Mouse (Mus musculus) urinary bladder, postnatal 25 days (tissue): ENCODE results near the gene Adam15.
A peak's percentile ranks its signal among the peaks of the same experiment; 100 is the strongest.

Experiments used
- DNase-seq: peaks from one replicate; pipeline ENCODE4 v3.0.0; 2022; ENCODE audit warnings: low spot score

The Adam15 gene

DNA sequence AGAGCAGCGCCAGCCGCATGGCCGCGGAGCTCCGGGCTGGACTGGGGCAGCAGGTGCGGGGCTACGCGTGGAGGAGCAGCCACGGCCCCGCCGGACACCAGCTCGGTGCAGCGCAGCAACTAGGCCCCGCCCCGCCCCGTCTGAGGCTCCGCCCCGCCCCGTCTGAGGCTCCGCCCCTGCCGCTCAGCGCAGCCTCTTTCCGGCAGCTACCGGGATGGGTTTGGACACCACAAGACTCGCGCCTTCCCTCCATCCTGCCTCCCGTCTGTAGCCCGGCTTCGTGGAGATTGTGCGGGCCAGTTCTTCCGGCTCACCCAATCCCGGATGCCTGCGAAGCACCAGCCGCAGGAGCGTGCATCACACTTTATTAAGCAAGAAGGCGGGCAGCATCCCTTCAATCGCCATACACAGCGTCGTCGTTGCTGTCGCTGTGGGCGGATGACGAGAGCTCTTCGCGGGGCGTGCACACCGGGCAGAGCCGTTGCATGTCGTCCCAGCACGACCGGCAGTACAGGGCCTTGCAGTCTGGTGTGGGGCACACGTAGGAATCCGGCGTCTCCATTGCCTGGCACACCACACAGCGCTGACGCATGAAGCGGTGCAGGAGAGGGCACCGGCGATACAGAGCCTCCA is at the start of gene Adam15:
Gene Adam15 (minus strand): TSS at position 128 of the 633 bp plus-strand sequence.
- peak; percentile 87 for DNase-seq

DNA sequence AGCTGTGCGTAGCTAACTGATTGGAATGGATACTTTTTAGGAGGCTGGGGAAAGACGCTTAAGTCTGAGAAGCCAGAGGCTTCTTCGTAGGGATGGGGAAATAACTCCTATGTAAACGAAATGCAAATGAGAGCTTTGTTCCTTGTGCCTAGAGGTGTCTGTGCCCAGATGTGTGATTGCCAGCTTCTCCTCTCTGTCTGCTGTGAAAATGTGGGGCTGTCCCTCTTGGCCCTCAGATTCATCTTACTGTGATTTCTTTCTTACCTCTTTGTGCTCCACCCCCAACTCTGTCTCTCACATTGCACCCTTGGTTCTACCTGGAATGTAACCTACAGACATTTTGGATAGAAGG is 46.8 kb upstream of the Adam15 start:
- DNase-seq: no peak

DNA sequence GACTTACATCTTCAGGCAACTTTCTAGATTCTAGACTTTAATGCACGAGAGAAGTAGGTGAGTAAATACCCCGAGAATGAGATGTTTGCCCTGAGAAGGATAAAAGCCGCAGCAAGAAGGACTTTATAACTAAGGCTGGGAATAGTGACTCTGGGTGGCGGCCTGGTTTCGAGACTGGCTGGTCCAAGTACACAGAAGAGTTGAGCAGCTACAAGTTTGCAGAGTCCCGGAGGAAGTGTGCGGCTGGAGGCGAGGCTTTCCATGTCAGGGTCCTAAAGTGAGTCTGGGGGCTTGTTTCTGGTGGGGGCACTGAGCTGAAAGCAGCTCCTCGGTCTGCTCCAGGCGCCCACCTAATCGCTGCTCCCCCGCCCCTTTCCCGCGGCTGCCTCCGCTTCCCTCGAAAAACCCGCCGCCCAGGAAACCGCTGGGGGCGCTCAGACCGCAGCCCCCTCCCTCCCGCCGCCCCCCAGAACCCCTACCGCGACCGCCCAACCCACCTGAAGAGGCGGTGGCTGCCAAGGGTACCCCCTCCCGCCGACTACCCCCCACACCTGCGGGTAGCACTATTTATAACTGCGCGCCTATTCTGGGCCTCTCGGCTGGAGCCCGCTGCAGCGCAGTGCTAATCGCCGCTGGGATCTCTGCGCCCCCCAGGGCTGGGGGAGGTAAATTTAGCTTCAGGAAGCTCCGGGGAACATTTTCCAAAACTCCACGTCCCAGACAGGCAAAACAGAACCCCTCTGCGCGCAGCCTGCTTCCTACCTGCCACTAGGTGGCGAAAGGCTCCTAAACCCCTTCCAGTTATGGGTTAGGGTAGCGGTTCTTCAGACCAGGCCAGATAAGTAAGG is 46.2 kb upstream of the Adam15 start:
- DNase-seq: peak; percentile 55

DNA sequence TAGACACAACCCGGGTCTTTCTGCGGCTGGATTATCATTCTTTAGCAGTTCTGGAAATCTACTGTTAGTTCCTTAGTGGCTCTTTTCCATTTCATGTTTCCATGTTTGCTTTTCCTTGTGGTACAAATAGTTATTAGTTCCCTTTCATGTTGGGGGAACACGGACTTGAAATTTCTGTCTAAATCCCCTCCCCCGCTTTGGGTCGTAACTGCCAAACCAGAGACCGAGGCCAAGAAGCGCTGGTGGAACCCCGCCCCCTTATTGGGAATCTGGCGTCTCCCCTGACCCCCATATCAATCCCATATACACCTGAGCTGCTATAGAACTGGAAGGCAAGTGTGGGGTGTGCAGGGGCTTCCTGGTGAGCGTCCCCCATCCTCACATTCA is 45.6 kb upstream of the Adam15 start:
- no peak for DNase-seq

DNA sequence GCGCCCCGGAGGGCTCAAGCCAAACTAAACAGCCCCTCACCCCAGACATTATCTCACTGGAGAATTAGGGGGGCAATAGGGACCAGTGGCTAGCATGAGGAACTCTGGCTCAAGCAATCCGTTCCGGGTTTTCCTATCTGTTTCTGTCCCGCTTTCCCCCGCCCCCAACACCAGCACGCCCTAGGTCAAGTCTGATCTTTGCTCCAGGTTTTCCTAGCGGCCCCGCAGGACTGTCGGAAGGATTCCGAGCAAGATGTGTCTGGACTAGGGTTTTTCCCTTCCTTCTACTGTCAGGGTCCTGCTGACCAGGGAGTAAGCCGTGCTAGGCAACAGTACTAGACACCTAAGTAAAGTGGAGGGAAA is 45.1 kb upstream of the Adam15 start:
- peak; percentile 68 for DNase-seq

DNA sequence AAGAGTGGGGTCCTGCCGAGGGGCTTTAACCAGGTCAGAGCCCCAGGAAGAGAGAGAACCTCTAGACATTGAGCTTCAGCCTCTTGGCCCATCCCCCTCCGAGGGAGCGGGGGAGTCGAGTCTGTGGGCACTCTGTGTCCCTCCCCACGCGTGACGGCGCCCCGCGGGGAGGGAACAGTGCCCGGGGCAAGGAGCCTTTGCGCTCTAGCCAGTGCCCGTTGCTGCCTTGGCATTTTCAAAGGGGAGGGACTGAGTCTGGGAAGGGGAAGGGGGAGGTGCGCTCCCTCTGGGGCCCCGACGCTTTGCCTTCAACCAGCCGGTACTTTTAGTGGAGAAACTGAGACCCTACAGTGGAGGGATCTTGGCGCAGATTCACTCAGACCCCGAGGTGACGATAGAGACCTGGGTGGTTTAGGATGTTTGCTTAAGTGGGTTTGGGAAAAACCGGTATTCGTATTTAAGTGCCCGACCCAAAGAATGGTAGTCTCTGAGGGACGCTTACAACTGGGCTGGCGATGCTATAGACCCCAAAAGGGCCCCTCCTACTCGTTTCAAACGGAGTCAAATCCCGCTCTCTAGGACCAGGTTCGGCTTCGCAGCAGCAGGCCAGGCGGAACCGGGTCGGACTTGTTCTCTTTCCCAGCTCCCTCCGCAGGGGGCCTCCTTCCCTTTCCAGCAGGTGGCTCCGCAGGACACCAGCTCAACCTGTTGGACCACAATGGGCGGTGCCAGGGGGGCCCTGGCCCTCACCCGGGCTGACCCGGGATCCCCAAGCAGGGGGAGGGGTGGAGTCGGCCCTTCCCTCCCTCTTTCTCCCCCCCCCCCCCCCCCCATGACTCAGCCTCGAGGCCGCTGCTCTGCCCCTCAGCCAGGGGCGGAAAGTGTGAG is 44.5 kb upstream of the Adam15 start, which contains the start of gene Zbtb7b:
Gene Zbtb7b (minus strand): TSS at position 771 of the 888 bp plus-strand sequence.
- peak; percentile 83 for DNase-seq

DNA sequence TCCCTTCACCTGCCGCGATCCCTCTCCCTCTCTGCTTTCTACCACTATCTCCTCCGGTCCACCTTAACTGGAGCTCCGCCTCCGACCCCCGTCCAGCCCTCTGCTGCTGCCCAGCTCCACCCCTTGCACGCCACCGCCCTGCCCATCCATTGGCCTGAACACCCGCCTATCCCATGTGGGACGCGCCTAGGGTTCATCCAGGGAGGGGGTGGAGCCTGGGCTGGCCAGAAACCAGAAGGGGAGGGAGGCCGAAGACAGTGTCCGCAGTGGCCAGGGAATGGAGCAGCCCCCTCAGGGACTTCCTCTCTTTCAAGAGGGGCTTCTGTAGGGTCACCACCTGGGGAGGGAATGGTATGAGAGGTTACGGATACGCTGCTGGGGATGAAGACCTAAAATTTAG is 43.8 kb upstream of the Adam15 start:
- peak; percentile 98 for DNase-seq

DNA sequence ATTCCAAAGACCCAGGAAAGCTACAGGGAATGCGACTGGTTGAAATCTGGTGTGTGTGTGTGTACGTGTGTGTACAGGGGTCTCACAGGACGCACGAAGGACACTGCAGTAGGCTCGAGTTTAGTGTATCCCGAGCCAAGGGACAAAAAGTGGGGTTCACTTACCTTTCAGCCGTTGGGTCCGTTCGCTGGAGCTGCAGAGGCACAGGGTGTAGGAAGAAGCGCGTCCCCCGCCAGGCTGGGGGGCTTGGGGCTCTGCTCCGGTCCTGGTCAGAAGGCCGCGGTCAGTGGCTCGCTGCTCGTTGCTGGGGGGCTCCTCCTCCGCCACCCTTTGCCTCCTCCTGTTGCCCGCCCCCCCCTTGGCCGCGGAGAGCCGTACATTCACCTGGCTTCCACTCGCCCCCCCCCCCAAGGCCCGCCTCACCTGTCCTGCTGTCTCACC is 43.1 kb upstream of the Adam15 start:
- DNase-seq: peak; percentile 35

DNA sequence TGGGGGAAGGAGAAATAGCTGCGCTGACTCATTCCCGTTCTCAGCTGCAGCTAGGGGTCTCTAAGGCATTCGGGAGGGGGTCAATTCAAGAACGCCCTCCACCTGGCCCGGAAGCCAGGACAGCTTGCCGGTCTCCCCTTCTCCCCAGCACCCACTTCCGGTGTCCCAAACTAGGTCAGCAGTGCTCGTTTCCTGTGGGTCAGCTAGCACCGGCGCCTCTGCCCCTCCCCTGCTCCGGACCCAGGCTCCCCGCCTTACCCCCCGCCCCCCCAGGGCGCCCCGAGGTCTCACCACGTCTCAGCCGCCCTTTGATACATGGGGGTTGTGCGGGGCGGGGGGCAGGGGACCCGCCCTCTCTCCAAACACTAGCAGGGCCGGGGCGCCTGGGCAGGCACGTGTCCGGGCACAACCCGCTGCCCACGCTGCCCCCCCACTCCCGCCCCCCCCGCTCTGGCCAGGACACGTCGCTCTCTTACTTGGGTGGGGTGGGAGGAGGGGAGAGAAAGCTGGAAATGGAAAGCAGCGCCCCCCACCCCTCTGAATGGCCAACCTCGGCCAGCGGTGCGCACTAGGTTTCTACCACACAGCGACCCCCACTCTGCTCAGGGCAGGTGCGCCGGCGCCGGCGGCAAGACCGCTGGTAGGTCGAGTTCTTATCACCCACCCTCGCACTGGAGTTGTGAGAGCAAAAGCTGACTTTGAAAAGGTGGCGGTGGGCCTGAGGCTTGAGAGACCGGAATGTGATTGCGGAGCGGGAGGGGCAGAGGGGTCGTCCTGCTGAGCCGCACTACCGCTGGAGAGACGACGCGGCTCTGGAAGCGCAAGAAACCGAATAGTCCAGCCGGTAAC is 42.1 kb upstream of the Adam15 start:
- peak; percentile 57 for DNase-seq

DNA sequence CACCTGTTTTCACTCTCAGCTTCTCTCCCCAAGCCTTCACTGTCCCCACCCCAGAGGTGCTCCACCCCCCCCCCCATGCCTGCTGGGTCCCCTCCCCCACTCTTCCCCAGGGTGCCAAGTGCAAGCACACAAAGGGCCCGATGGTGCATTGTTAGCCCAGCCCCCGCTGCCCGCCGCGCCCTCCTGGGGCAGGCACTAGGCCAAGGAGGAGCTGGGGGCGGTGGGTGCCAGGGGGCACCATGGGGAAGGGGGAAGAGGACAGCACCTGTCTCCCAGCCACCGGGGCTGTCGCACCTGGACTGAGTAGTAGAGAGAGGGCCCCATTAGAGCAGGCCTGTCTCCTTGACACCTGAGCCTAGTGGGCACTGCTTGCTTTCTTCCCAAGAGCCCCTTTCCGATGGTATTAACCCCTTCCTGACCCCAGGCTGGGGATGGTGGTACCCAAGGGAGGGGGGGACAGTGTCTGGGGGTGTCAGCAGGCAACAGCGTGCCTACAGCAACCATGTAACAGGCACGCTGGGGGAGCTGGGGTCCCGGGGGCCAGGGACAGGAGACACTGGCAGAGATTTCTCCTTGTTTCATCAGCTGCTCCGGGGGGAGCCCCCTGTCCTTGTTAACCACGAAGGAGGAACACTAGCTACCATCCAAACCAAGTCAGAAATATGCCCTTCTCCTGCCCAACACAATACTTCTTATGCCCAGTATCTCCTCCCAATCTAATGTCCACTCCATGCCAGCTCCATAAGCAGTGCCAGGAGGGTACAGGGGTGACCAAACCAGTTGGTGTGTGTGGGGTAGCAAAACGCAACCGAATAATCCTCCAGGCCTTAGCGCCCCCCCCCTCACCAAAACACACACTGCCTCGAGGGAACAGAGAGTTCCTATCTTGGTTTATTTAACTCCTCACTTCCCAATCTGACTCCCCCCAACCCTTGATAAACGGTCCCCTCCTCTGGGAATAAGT is 41.2 kb upstream of the Adam15 start:
- DNase-seq: peak; percentile 39

DNA sequence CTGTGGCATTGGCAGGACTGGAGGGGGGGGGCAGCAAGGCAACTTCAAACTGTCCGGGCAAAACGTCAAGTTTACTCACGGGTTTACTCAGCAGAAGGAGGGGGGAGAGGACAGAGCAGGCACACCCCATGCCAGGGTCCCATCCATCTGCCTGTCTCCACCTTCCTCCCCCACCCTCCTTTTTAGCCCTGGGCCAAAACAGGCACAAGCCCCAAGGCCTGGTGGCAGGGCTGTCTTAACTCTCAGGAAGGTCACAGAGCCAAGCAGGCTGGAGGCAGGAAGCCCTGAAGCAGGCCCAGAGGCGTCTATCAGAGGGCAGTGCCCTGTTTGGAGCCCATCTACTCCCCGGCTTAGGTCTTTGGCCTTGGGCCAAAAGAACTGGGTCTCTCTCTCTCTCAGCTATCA is 40.3 kb upstream of the Adam15 start:
- no peak for DNase-seq

DNA sequence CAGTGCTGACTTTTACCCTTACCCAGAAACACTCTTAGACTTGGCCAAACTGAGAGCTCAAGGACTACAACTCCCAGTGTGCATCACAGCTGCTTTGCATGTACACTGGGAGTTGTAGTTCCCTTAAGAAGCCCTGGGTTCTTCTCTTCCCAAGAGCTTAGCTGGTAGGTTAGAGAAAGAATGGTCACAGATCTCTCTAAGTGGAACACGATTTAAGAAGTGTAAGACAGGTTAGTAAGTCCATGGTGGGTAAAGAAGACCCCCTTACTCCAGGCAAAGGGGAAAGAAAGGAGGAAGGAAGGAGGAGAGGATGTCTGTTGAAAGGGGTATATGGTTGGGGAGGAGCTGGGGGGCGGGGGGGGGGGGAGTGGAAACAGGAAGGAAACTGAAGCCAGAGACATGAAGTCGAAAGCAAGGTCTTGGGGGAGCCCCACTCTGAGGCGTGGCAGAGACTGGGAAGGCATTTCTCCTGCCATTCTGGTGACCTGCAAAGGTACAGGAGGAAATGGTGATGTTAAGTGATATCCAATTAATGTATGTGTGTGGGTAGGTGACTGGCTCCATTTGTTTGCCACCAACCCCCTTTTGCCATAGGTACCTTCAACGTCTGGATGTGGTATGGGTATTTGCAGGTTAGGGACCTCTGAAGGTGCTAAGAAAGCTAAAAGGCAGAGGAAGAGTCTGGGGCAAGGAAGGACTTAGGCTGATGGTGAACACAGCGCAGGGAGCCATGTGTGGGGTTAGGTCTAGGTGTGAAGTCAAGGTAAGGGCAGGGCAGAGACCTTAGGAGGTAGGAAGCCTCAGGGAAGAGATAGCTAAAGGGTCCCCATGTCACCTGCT is 39.3 kb upstream of the Adam15 start:
- no peak for DNase-seq

DNA sequence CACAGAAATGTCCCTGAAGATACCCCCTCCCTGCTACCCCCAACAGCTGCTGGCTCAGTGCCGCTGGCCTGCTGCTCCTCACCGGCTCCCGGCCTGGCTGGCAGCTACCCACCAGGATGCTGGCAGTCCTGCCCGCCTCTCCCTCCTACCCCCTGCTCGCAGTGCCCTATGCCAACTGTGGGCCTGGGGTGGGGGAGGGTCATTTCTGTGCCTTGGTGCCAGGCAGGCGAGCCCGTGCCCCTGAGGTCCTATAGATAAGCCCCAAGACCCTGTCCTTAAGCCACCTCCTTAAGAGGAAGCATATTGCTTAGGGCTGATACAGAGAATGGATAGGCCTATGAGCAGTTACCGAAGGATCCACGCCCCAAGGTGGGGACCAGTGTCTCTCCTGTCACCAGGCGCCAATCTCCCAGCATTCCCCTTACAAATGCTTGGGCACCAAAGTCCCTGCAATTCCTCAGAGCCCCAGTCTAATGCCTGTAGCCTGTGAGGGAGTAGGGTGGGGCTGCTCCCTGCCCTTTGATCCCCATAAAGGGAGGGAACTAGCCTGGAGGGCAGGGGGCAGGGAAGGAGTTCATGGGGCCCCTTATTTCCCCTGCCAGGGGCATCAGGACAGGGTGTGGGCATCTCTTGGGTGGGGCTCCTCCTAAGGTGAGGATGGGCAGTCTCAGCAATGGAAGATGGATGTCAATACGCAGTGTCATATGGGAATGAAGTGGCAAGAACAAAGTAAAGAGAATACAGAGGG is 38.5 kb upstream of the Adam15 start:
- no peak for DNase-seq

DNA sequence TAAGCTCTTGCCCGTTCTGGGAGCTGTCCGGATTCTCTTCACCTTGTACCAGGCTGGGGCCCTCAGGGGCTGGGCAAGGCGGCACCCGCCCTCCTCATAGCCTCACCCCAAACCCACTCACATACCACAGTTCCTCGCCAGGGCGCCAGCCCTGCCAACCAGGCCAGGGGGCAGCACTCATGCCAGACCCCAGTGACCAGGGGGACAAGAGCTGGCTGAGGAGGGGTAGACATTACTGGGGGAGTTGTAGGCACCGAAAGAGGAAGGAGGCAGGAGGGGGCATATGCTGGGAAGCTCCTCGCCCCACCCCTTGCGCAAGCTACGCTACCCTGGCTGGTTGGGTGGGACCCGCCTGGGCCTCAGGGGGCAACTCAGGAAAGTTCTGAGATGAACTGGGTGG is 37.8 kb upstream of the Adam15 start:
- DNase-seq: peak; percentile 38

DNA sequence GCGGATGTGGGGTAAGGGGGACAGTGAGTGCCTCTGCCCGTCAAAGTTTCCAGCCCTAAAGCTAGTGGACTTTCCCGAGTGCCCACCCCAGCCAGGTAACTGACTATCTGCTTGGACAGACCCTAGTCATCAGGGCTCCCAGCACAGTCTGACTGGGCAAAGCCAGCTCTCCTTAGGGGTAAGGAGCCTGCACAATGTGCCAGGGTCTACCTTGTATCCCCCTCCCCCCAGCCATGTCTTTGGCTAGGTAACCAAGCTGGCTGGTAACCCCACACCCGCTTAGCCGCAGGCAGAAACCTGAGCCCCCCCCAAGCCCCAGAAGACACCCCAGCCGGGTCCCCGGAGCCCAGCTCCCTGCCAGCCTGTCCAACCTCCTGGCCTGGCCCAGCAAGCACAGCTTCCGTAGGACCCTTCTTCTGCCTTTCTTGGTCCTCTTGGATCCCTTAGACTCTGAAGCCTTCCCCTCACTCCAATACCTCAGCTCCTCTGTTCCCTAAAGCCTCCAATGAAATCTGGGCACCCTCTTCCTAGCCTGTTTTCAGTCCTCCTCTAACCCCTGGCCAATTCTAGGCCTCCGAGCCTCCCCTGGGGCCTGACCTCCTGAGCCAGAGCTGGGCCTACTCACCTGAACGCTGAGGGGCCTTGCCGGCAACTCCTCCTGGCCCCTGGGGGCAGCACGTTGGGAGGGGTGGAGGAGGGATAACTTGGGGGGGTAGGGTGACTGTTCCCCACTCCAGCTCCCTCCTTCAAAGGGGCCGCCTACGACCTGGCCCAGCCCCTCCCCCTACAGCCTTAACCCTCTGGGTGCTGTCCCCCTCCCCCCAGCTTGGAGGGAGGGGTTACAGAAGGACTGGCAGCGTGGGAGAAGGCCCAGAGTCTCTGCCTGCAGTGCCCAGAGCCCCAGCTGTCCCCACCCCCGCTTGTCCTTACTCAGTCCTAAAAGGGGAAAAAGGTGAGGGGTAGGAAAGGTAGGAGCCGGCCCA is 36.9 kb upstream of the Adam15 start:
- DNase-seq: no peak

DNA sequence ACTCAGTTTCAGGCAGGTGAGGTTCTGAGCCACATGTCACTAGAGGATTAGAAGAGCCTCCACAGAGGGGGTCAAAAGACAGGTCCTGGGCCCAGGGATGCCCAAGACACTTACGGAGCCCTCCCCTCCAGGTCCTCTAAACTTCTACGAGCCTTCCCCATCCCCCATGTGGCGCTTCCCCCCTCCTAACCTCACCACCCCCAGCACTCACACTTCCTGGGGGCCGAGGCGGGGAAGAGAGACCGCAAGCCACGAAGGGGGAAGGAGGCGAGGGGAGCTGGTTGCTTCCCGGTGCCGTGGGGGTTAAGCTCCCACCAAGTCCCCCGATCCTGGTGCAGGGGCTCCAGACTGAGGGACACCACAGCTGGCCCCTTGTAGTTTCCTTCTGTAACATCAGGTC is 35.7 kb upstream of the Adam15 start:
- no peak for DNase-seq

DNA sequence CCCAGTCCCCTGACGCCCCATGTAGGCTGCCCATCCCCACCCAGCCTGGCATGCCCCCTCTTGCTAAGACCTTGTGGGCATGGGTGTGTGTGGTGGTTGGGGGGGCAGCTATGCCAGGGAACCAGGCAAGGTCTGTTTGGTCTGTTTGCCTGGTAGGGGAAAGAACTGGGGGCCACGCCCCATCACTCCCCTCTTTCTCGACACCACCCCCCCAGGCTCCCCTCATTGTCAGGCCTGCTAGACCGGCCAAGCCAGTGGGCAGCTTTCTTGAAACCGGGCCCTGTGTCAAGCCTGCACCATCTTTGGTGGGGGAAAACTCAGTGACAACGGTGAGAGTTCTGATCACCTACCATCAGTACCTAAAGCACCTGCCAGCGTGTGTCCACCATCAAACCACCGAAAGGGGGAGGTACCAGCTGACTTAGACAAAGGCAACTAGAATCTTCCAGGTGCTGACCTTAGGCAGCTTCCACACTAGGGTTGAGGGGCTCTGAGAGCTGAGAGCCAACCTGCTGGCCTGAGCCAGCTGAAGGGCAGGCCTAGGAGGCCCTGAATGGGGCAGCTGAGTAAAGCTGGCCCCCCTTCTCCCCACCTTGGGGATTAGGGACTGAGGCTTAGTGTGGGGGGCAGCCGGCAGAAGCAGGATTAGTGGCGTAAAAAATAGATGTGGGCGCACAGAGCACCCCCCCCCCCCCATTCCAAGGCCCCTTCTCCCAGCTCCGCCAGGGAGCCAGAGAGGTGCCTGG is 34.7 kb upstream of the Adam15 start:
- peak; percentile 62 for DNase-seq
